Mouse (Mus musculus): ENCODE measurements around the gene Gm14139.
"Not testable (repeated sequence)": the region's sequence is repeated elsewhere in the genome, so short reads cannot be mapped to it uniquely, and the experiment has no call there.

The Gm14139 gene

GRCm38 (mm10) chr2:150181570-150181999 is at the start of gene Gm14139:
Gene Gm14139, plus strand, starts transcription at chr2:150181755.
- in situ Hi-C loops (cut with MboI): not testable (repeated sequence)

- in situ Hi-C loops (cut with MboI): loop anchor here (10.0 to 25.0 kb wide), 2 partner anchors 543 to 780 kb away; partner anchors contain the start of genes Abhd12 and Gins1
Measured at GRCm38 (mm10) chr2:150132002-150132401, 49.6 kb upstream of the Gm14139 start.

- in situ Hi-C loops (cut with MboI): loop anchor here (10.0 to 25.0 kb wide), 2 partner anchors 542 to 780 kb away; partner anchors contain the start of genes Abhd12 and Gins1
Measured at GRCm38 (mm10) chr2:150132773-150133172, 48.8 kb upstream of the Gm14139 start.

GRCm38 (mm10) chr2:150136435-150136897 is 45.1 kb upstream of the Gm14139 start, which contains the start of gene Zfp120:
Gene Zfp120, minus strand, starts transcription at chr2:150136708.
- in situ Hi-C loops (cut with MboI): loop anchor here (10.0 to 25.0 kb wide), 2 partner anchors 538 to 776 kb away; partner anchors contain the start of genes Abhd12 and Gins1

- in situ Hi-C loops (cut with MboI): no loop called here
Measured at GRCm38 (mm10) chr2:150166703-150167102, 14.9 kb upstream of the Gm14139 start.

GRCm38 (mm10) chr2:150173833-150174232 is 7.7 kb upstream of the Gm14139 start:
- in situ Hi-C loops (cut with MboI): no loop called here

- in situ Hi-C loops (cut with MboI): not testable (repeated sequence)
Measured at GRCm38 (mm10) chr2:150179579-150179978, 2.0 kb upstream of the Gm14139 start, which contains the start of gene Gm10770. Gene Gm10770, minus strand, starts transcription at chr2:150179679.

GRCm38 (mm10) chr2:150181046-150181445 is 509 bp upstream of the Gm14139 start:
- in situ Hi-C loops (cut with MboI): not testable (repeated sequence)

GRCm38 (mm10) chr2:150217600-150218362 is 36.2 kb downstream of the Gm14139 start, which contains the start of gene Zfp937:
Gene Zfp937, plus strand, starts transcription at chr2:150218073.
- in situ Hi-C loops (cut with MboI): not testable (repeated sequence)

- in situ Hi-C loops (cut with MboI): not testable (repeated sequence)
Measured at GRCm38 (mm10) chr2:150218363-150218725, 36.8 kb downstream of the Gm14139 start.

- in situ Hi-C loops (cut with MboI): not testable (repeated sequence)
Measured at GRCm38 (mm10) chr2:150223263-150223662, 41.7 kb downstream of the Gm14139 start.
